Mouse (Mus musculus): ENCODE measurements around the gene Cdk4.

The Cdk4 gene

GRCm38 (mm10) chr10:127075651-127076050, 12.3 kb downstream of the Cdk4 start:
- DNase-seq, result no peak

- DNase-seq, result peak; percentile 77
Measured at GRCm38 (mm10) chr10:127076082-127076481, 12.7 kb downstream of the Cdk4 start.

GRCm38 (mm10) chr10:127077515-127077914, 14.2 kb downstream of the Cdk4 start:
- DNase-seq, result no peak

- DNase-seq, result no peak
Measured at GRCm38 (mm10) chr10:127078001-127078676, 14.8 kb downstream of the Cdk4 start.

GRCm38 (mm10) chr10:127078677-127079575, 15.6 kb downstream of the Cdk4 start:
- no peak for DNase-seq

DNA sequence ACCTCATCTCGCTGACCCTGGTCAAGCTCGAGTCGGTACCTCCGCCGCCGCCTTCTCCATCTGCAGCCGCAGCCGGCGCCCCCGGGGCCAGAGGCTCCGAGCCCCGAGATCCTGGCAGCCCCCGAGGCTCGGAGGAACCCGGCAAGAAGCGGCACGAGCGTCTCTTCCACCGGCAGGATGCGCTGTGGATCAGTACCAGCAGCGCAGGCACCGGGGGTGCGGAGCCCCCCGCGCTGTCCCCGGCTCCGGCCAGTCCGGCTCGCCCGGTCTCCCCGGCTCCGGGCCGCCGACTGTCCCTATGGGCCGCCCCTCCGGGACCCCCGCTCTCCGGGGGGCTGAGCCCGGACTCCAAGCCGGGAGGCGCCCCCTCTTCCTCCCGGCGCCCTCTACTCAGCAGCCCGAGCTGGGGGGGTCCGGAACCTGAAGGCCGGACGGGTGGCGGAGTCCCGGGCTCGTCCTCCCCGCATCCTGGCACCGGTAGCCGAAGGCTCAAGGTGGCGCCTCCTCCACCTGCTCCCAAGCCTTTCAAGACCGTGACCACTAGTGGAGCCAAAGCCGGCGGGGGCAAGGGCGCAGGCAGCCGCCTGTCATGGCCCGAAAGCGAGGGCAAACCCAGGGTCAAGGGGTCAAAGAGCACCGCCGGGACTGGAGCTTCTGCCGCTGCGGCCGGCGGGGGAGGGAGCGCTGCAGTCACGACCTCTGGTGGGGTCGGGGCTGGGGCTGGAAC, 16.5 kb downstream of the Cdk4 start:
- DNase-seq, result no peak

GRCm38 (mm10) chr10:127080901-127081780, 17.8 kb downstream of the Cdk4 start:
- no peak for DNase-seq

DNA sequence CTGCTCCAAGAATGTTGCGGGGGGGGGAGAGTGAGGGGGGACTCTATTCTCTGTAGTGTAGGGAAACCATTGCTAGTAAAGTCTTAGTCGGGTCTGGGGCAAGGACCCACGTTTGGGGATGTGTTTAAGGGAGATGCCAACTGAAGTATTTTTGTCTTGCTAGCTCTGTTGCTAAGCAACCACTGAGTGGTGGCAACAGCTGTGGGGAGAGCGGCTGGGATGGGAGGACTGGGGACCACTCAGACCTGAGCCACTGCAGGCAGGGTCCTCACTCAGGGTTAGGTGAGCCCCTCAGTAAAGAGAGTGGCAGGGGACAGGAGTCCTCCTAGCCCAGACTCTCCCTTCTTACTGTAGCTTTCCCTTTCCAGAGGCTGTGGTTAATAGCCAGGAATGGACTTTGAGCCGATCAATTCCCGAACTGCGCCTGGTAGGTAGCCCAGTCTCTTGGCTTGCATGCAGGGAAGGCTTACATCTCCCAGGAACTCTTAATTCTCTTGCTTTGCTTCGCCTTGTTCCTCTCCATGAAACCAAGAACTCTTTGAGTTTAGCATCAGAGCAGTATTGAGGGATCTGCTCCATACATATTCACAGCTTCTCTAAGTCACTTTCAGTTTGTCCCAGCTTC, 18.8 kb downstream of the Cdk4 start:
- DNase-seq, result no peak

DNA sequence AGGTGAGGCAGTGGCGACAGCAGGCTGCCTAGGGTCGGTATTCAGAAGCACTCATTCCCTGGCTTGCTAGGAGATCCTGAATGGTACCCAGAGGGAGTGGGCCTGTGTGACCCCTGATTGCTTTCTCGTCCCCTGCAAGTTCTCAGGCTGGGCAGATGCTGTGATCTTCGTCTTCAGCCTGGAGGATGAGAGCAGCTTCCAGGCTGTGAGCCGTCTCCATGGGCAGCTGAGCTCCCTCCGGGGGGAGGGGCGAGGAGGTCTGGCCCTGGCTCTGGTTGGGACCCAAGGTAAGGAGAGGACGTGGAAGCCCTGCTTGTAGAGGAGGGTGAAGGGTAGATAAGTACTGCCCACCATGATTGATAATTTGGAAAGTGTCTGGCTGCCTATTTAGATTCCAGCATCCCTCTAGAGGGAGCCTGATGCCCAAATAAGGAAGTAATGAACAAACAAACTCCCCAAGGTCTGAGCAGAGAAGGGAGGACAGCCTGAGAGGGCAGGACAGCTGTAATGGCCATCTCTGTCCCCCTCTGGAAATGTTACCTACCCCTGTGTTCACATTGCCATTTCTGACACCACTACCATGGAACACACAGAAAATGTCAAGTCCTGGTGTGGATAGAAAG, 20.1 kb downstream of the Cdk4 start:
- DNase-seq, result no peak

GRCm38 (mm10) chr10:127083915-127084306, 20.6 kb downstream of the Cdk4 start:
- no peak for DNase-seq

DNA sequence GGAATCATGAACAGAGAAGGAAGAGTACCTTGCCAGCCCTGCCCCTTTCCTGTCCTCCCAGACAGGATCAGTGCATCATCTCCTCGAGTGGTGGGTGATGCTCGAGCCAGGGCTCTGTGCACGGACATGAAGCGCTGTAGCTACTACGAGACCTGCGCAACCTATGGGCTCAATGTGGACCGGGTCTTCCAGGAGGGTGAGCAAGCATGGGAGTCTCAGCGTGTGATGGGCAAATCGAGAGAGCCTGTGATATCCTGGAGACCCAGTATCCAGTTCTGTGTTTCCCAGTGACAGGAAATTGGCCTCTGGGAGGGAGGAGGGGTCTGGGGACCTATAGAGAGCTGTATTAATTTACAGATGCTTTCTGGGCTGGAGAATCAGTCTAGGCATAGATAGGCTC, 21.7 kb downstream of the Cdk4 start:
- no peak for DNase-seq

DNA sequence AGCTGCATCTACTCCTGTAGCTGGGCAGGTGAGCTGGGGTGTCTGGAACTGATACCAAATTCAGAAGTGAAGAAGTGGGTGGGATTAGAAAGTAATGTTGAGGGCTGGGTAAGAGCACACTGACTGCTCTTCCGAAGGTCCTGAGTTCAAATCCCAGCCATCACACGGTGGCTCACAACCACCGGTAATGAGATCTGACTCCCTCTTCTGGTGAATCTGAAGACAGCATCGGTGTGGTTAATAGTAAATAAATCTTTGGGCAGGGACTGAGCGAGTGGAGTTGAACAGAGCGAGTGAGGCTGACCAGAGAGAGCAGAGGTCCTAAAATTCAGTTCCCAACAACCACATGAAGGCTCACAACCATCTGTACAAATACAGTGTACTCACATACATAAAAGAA, 22.3 kb downstream of the Cdk4 start:
- DNase-seq, result no peak

DNA sequence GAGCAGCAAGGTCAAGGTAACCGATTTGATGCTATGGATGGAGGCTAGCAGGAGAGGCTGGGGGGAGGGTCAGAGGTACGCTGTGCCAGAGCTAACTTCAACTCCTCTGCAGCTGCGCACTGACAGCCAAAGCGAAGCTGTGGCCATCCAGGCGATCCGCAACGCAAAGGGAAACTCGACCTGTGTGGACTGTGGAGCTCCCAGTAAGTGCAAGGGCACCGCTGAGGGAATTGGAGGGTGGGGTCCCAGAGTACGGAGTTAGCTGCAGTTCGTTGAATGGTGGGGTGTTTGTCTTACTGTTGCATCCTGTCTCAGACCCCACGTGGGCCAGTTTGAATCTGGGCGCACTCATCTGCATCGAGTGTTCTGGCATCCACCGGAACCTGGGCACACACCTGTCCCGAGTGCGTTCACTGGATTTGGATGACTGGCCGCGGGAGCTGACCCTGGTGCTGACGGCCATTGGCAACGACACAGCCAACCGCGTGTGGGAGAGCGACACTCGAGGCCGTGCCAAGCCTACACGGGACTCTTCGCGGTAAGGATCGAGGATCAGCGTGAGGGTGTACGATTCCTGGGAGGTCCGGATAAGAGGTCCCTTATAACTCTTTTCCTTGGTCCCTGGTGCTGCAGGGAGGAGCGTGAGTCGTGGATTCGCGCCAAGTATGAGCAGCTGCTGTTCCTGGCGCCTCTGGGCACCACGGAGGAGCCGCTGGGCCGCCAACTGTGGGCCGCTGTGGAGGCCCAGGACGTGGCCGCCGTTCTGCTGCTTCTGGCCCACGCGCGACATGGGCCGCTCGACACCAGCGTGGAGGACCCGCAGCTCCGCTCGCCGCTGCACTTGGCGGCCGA, 27.5 kb downstream of the Cdk4 start:
- no peak for DNase-seq

DNA sequence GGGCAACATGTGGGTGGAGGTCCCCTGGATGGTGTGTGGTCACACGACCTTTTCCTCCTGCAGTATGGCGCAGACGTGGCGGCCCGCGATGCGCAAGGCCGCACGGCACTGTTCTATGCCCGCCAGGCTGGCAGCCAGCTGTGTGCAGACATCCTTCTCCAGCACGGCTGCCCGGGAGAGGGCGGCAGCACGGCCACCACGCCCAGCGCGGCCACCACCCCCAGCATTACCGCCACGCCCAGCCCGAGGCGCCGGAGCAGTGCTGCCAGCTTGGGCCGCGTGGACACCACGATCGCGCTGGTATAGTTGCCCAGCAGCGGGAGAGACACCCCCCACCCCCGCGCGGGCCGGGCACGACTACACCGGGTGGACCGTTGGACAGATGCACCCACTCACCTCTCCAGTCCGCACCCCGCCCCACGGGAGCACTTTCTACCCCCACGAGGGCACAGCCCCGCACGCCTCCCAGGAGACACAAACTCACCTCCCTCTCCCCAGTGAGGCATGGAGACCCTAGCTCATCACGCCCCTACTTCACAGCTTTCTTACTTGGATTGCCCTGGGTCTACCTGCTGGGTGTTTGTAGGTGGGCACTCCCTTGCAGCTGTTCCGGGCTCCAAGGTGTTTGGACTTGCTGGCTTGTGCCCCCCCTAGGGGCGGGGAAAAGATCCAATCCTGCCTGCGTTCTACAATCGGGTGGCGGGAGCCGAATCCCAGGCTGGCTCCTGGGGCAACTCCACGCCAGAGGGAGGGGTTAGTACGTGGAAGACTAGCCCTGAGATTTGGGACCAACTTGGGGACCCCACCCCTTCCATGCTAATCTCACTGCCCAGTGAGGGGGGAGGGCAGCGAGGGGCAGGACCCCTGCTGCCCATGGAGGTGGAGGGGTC, 28.4 kb downstream of the Cdk4 start:
- no peak for DNase-seq

DNA sequence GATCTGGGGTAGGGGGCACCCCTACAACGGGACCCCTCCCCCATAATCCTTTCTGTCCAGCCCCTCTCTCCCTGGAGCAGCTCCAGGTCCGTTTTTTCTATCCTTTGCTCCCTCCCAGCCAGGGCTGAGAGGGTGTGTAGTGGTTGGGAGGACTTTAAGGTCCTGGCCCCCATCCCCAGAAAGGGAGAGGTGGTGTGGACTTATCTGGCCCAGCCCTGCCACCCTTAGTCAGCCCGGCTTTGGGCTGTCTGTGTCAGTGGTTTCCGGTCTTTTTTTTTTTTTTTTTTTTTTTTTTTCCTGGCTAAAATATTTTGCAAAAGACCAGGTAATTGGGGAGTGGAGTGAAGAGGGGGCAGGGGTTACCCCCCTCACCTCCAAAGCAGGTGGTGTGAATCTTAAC, 29.4 kb downstream of the Cdk4 start:
- no peak for DNase-seq

- no peak for DNase-seq
Measured at GRCm38 (mm10) chr10:127094382-127094802, 31.1 kb downstream of the Cdk4 start.

DNA sequence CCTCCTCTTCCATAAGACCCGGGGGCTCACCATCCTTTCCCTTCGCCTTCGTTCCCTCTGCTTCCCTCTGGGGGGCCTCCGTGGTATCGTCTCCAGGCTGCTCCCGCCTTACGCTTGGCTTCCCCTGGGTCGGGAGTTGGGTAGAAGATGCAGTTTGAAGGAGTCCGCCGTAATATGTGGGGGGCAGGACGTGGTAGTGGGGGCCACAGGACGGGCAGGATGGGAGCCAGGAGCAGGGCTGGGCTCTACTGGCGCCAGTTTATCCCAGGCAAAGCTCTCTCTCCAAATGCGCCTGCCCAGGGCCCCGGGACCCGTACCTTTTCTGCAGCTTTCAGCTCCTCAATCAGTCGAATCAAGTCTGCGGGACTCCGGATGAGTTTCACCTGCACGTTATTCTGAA, 35.2 kb downstream of the Cdk4 start:
- DNase-seq, result no peak

DNA sequence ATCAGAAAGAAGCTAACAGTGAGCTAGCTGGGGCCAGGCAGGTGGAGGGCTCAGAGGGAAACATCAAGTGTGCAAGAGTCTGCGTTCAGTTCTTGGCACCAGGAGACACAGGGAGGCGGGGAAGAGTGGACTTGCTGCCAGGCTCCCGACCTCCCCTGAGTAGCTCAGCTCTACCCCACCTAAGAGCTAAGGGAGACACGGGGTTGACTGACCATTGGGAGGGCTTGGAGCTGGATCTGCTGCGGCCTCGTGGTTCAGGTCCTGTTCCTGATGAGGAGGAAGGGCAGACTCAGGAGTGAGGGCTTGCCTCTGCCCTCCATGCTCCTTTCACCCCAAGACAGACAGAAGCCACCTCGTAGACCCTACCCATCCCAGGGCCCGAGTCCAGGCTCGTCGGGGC, 35.9 kb downstream of the Cdk4 start:
- DNase-seq, result no peak

DNA sequence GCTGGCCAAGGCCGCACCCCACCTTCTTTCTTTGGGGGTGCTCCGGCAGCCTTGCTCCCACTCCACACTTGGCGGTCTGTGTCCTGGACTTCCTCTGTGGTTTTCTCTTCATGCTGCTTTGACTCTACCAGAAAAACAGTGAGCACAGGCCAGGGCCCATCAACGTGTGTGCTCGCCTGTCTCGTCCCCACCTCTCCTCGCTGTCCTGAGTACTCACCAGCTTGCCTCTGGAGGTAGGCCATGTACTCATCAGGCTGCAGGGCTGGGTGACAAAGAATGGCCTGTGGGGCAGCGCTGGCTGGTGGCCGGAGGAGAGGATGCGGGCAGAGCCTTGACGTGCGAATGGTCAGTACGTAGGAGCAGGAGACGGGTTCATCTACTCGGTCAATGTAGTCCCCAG, 36.5 kb downstream of the Cdk4 start:
- DNase-seq, result no peak

- no peak for DNase-seq
Measured at GRCm38 (mm10) chr10:127100414-127100813, 37.1 kb downstream of the Cdk4 start.

All from thymus, postnatal 14 days (tissue).